Mouse (Mus musculus) liver, embryonic 12.5 days (tissue): Measurements from ENCODE around the gene Sema5b. TPM values are rescaled to one million over a fixed set of nuclear protein-coding genes. Genes with fewer than 3 reads are reported as not detected.

Experiments used
- ATAC-seq: fragments of 200-750 bp; cut with Nextera tagmentation; 2 replicates; pipeline ENCODE4 v1.8.0; 2017; ENCODE audit warnings: moderate number of reproducible peaks, mild to moderate bottlenecking, moderate library complexity
- H3K27ac ChIP-seq: fragments of 300-500 bp; sonication (generic); 2 replicates; pipeline ENCODE4 v1.5.1; 2016; ENCODE audit warnings: mild to moderate bottlenecking
- H3K27me3 ChIP-seq: fragments of 300-500 bp; sonication (generic); replicated peaks from 2 replicates; pipeline ENCODE4 v1.6.1; 2016; ENCODE audit warnings: mild to moderate bottlenecking, moderate library complexity
- H3K36me3 ChIP-seq: fragments of 300-500 bp; sonication (generic); 2 replicates; pipeline ENCODE4 v1.6.1; 2016; ENCODE audit warnings: mild to moderate bottlenecking, moderate library complexity
- H3K4me1 ChIP-seq: fragments of 300-500 bp; sonication (generic); 2 replicates; pipeline ENCODE4 v1.6.1; 2016
- H3K4me2 ChIP-seq: fragments of 300-500 bp; sonication (generic); 2 replicates; pipeline ENCODE4 v1.6.1; 2016; ENCODE audit warnings: mild to moderate bottlenecking, moderate library complexity
- H3K4me3 ChIP-seq: fragments of 300-500 bp; sonication (generic); 2 replicates; pipeline ENCODE4 v1.5.1; 2016; ENCODE audit warnings: mild to moderate bottlenecking, moderate library complexity
- H3K9ac ChIP-seq: fragments of 300-500 bp; sonication (generic); 2 replicates; pipeline ENCODE4 v1.6.1; 2016; ENCODE audit warnings: mild to moderate bottlenecking, moderate library complexity
- H3K9me3 ChIP-seq: fragments of 300-500 bp; sonication (generic); replicated peaks from 2 replicates; pipeline ENCODE4 v1.6.1; 2016; ENCODE audit warnings: mild to moderate bottlenecking, moderate library complexity
- WGBS: fragments of 180-500 bp; shearing (Covaris S2); methylation state at CpG from one replicate; pipeline ENCODE4 v1.1.7; 2016; ENCODE audit not compliant: insufficient replicate concordance; 5-methylcytosine and 5-hydroxymethylcytosine counted together
- polyA plus RNA-seq: library from polyadenylated mRNA; unstranded; fragments of >200 nt; fragmentation: Nextera tagmentation; extraction: Ambion mirVana; gene quantifications from 2 replicates; pipeline ENCODE4 v1.2.1, GENCODE M21; 2016

Gene Sema5b
- polyA plus RNA-seq, 1 experiment from 2014 or later, result 0.17 TPM

- no peak for ATAC-seq
- H3K9me3 ChIP-seq, result no peaks in the 10 kb centered on the region
- no peak overlapping the region for H3K9ac ChIP-seq
- no peaks in the 10 kb centered on the region for H3K4me1 ChIP-seq
- H3K4me3 ChIP-seq, result no peak overlapping the region
- 59% methylated on average over 4 of the region's 4 CpGs for WGBS
- H3K27ac ChIP-seq, result no peak overlapping the region
- peaks cover 3% of the 10 kb centered on the region; the same call in 1 of the 2 replicates for H3K27me3 ChIP-seq
- H3K36me3 ChIP-seq, result no peaks in the 10 kb centered on the region
- H3K4me2 ChIP-seq, result no peak overlapping the region
Observed at GRCm38 (mm10) chr16:35524200-35524599, 16.7 kb upstream of the Sema5b start.

DNA sequence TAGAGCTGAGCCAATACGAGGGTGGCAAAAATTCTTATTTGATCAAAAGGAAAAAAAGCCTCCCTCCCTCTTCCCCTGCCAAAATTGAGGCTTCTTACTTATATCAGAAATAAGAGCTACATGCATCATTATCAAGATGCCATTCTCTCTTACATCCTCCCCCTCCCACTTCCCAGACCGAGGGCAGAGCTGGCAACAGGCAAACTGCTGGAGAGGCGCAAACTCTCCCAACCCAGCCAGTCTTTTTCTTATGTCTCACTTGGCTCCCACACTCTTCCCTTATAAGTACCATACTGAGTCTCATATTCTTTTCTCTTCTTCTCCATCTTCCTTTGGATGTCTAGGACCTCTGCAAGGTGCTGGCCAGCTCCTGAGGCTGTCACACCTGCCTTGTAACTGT is 6.3 kb upstream of the Sema5b start:
- Histone ChIP-seq H3K4me1 (no peaks in the 10 kb centered on the region), H3K27ac (no peak overlapping the region), H3K4me2 (no peak overlapping the region), H3K36me3 (no peaks in the 10 kb centered on the region), H3K4me3 (no peak overlapping the region), H3K9ac (no peak overlapping the region), H3K27me3 (peaks cover 35% of the 10 kb centered on the region), H3K9me3 (no peaks in the 10 kb centered on the region)
- 59% methylated on average over 3 of the region's 3 CpGs for WGBS
- ATAC-seq, result no peak

- Histone ChIP-seq H3K4me3 (no peak overlapping the region), H3K9me3 (no peaks in the 10 kb centered on the region), H3K4me1 (no peaks in the 10 kb centered on the region; the same call in 1 of the 2 replicates), H3K27ac (no peak overlapping the region), H3K36me3 (no peaks in the 10 kb centered on the region), H3K4me2 (no peak overlapping the region), H3K27me3 (peaks cover 65% of the 10 kb centered on the region), H3K9ac (no peak overlapping the region)
- ATAC-seq, result no peak
- WGBS, result 52% methylated on average over 8 of the region's 8 CpGs
Observed at GRCm38 (mm10) chr16:35537651-35538050, 3.3 kb upstream of the Sema5b start.

GRCm38 (mm10) chr16:35539041-35539440 is 1.9 kb upstream of the Sema5b start:
- no peak overlapping the region for H3K4me2 ChIP-seq
- peaks cover 79% of the 10 kb centered on the region for H3K27me3 ChIP-seq
- no peaks in the 10 kb centered on the region for H3K9me3 ChIP-seq
- no peaks in the 10 kb centered on the region for H3K36me3 ChIP-seq
- H3K4me3 ChIP-seq, result no peak overlapping the region
- 34% methylated on average over 10 of the region's 10 CpGs for WGBS
- no peak overlapping the region for H3K27ac ChIP-seq
- no peaks in the 10 kb centered on the region; the same call in 1 of the 2 replicates for H3K4me1 ChIP-seq
- no peak overlapping the region for H3K9ac ChIP-seq
- ATAC-seq, result no peak

DNA sequence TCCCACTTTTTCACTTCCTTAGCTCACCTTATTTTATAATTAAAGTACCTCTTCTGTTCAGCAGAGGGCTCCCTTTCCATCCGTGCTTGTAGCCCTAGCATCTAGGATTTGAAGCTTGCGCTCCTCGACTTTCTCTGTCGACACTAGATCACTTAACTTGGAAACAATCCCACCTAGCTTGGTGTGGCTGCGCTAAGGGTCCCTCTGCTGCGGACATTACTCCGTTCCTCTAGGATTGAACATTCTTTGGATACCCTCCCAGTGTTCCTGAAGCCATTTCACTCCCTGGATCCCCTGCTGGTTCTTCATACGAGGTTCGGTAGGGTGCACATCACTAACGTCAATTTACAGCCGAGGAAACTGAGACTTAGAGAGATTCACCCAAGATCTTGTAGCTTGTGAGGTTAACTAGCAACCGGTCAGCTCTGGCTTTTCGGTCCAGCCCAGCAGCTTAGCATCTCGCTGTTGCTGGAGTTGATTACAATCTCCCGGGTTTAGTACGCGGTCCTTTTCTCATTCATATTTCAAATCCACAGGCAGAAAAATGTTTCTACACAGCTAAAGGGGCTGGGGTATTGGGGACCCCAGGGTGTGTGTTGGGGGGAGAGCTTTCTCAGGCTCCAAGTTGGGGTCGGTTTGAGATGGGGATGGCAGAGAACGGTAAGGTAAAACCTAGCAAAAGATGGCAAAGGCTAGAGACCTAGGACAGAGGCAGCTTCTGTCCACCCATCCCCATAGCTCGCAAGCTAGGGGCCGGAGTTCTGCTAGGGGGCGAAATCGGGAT is 420 bp upstream of the Sema5b start:
- no peaks in the 10 kb centered on the region for H3K36me3 ChIP-seq
- H3K9ac ChIP-seq, result no peak overlapping the region
- H3K9me3 ChIP-seq, result no peaks in the 10 kb centered on the region
- no peak for ATAC-seq
- H3K27me3 ChIP-seq, result peaks cover 84% of the 10 kb centered on the region
- peak overlapping the region; percentile 44 for H3K4me3 ChIP-seq
- 5% methylated on average over 23 of the region's 23 CpGs for WGBS
- H3K27ac ChIP-seq, result no peak overlapping the region
- H3K4me1 ChIP-seq, result no peaks in the 10 kb centered on the region; the same call in 1 of the 2 replicates
- H3K4me2 ChIP-seq, result peak overlapping the region; percentile 64

DNA sequence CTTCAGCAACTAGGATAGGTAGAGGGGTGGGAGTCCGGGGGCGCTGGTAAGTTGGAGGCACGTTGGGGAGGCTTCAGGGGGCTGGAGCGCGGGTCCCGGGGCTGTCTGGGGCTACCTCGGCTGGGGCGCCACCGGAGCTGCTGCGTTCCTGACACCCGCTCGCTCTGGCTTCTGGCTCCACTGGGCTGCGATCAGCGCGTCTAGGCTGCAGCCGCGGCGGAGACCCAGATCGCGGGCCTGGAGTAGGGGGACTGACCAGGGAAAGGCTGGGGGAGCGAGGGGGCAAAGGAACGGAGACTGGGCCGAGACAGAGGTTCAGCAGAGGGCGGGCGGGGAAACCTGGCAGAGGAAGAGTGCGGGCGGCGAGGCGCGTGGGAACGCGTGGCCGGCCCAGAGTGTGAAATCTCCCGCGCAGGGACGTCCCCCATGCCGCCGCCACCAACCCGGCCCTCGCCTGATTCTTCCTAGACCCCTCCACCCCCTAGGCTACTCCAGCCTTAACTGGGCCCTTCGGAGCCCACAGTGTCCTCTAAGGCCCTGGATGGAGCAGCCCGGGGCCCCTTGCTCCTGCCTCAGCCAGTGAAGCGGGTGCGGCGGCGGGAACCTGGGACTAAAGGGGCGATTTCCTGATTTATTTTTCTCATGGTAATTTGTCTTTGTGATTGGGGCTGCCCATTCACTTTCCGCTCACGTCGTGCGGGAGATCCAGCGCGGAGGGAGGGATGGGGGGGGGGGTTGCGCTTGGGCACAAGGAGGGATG is 896 bp downstream of the Sema5b start:
- no peaks in the 10 kb centered on the region for H3K9me3 ChIP-seq
- H3K36me3 ChIP-seq, result no peaks in the 10 kb centered on the region
- no peak overlapping the region for H3K27ac ChIP-seq
- peak overlapping the region; percentile 44 for H3K4me3 ChIP-seq
- H3K4me2 ChIP-seq, result peak overlapping the region; percentile 64
- under 1% methylated on average over 51 of the region's 54 CpGs for WGBS
- H3K9ac ChIP-seq, result 0 out of 2 replicates have a peak overlapping the region, but pooled peaks have one; percentile 14
- H3K4me1 ChIP-seq, result no peaks in the 10 kb centered on the region; the same call in 1 of the 2 replicates
- ATAC-seq, result no peak
- H3K27me3 ChIP-seq, result peaks cover 83% of the 10 kb centered on the region

DNA sequence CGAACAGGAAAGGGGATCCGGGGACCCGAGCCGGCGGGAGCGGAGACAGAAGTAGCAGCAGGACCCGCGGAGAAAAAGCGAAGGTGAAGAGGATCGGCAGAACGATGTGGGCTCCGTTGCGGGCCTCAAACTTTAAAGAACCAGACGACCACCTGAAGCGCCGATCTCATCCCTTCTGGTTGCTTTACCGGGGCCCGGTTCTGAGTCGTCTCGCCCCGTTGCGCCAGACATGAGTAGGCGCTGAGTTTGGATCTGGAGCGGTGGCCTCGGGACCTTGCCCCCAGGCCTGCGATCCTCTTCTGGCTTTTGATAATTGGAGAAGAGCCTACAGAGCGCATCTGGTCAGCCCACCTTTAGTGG is 1.5 kb downstream of the Sema5b start:
- no peak overlapping the region for H3K9ac ChIP-seq
- H3K27ac ChIP-seq, result no peak overlapping the region
- H3K4me1 ChIP-seq, result no peaks in the 10 kb centered on the region; the same call in 1 of the 2 replicates
- peak overlapping the region; percentile 44; the same call in 1 of the 2 replicates for H3K4me3 ChIP-seq
- WGBS, result 3% methylated on average over 23 of the region's 27 CpGs
- H3K4me2 ChIP-seq, result peak overlapping the region; percentile 64
- H3K9me3 ChIP-seq, result no peaks in the 10 kb centered on the region
- no peak for ATAC-seq
- H3K36me3 ChIP-seq, result no peaks in the 10 kb centered on the region
- H3K27me3 ChIP-seq, result peaks cover 78% of the 10 kb centered on the region

GRCm38 (mm10) chr16:35545723-35546122 is 4.8 kb downstream of the Sema5b start:
- ATAC-seq, result no peak
- H3K27ac ChIP-seq, result no peak overlapping the region
- peaks cover 44% of the 10 kb centered on the region for H3K27me3 ChIP-seq
- no peaks in the 10 kb centered on the region for H3K36me3 ChIP-seq
- no peak overlapping the region for H3K4me3 ChIP-seq
- H3K9me3 ChIP-seq, result no peaks in the 10 kb centered on the region
- WGBS, result 56% methylated on average over 4 of the region's 4 CpGs
- no peak overlapping the region for H3K9ac ChIP-seq
- H3K4me2 ChIP-seq, result no peak overlapping the region
- no peaks in the 10 kb centered on the region; the same call in 1 of the 2 replicates for H3K4me1 ChIP-seq

DNA sequence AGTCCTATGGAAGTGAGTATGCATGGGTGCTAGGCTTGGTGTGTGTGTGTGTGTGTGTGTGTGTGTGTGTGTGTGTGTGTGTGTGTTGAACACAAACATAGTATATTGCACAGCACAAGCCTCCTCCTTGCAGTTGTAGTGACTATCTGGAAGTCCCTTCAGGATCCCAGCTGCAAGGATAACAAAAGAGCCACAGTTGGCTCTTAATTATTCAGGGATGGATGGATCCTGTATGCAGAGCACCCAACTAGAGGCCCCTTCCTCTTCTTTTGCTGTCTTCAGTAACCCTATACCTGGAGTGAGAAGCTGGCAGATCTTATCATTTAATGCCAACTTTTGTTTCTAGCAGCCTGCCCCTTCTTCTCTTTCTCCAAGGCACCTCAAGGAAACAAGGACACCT is 7.0 kb downstream of the Sema5b start:
- Histone ChIP-seq H3K4me1 (no peaks in the 10 kb centered on the region), H3K9ac (no peak overlapping the region), H3K36me3 (no peaks in the 10 kb centered on the region), H3K27me3 (peaks cover 27% of the 10 kb centered on the region), H3K27ac (no peak overlapping the region), H3K4me2 (no peak overlapping the region), H3K4me3 (no peak overlapping the region), H3K9me3 (no peaks in the 10 kb centered on the region)
- no peak for ATAC-seq

GRCm38 (mm10) chr16:35549354-35549753 is 8.4 kb downstream of the Sema5b start:
- ATAC-seq, result no peak
- no peaks in the 10 kb centered on the region for H3K4me1 ChIP-seq
- no peak overlapping the region for H3K9ac ChIP-seq
- H3K4me3 ChIP-seq, result no peak overlapping the region
- H3K27me3 ChIP-seq, result peaks cover 14% of the 10 kb centered on the region
- 79% methylated on average over 2 of the region's 2 CpGs for WGBS
- H3K27ac ChIP-seq, result no peak overlapping the region
- H3K4me2 ChIP-seq, result no peak overlapping the region
- no peaks in the 10 kb centered on the region for H3K9me3 ChIP-seq
- no peaks in the 10 kb centered on the region for H3K36me3 ChIP-seq

DNA sequence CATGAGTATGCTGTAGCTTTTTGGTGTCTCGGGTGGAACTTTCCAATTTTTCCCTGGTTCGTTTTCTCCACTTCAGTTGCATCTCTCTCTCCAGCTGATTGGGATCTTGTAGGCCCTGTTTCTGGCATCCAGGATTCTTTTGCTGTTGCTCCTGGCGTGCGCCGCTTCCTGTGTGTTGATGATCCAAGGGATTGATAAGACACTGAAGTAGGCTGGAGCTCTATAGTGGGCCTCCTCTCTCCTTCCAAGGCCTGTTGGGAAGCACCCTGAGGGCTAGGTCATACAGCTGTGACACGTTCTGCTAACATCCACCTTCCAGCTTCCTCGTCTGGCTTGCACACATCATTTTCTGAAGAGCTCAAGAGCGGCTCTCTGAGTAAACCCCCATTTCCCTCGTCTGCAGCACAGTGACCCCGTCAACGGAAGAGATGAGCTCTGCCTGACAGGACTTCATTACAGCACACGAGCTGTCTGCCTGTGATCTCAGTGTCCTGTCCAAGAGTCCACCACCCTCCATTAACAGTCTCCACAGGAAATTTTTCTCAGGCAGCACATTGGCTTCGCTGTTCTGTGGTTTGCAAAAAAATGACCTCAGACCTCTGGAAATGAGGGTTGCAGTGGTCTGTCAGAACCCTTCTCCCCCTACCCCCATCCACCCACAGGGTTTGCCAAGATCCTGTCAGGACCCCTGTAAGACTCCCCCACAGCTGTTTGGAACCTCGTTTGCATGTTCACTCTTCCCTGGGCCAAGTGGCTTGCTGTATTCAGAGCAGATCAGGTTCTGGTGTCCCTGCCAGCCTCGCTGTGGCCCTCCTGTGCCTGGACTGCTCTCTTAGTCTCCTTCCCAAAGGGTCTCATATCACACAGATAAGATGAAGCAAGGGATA is 14.9 kb downstream of the Sema5b start:
- no peaks in the 10 kb centered on the region for H3K4me1 ChIP-seq
- no peak overlapping the region for H3K9ac ChIP-seq
- WGBS, result 52% methylated on average over 15 of the region's 15 CpGs
- no peaks in the 10 kb centered on the region for H3K36me3 ChIP-seq
- peaks cover 5% of the 10 kb centered on the region for H3K27me3 ChIP-seq
- no peak overlapping the region for H3K4me2 ChIP-seq
- no peak overlapping the region for H3K27ac ChIP-seq
- no peak for ATAC-seq
- H3K9me3 ChIP-seq, result no peaks in the 10 kb centered on the region
- H3K4me3 ChIP-seq, result no peak overlapping the region
